Mouse (Mus musculus): Measurements from ENCODE around the gene Grwd1. TPM values are rescaled to one million over a fixed set of nuclear protein-coding genes. Genes with fewer than 3 reads are reported as not detected.
A peak's percentile ranks its signal among the peaks of the same experiment; 100 is the strongest.

The Grwd1 gene
- polyA plus RNA-seq, 1 experiment from 2014 or later = 44.0 TPM

- H3K9ac ChIP-seq (ENCODE audit: low read depth, low read length) = no peak overlapping the region
- no peak overlapping the region; the same call in 1 of the 2 replicates for H3K27ac ChIP-seq (ENCODE audit: low read depth, low read length)
- H3K27me3 ChIP-seq (replicated peaks; ENCODE audit: control insufficient read depth, insufficient read depth, low read length) = no peaks in the 10 kb centered on the region
- no peak overlapping the region for H3K4me2 ChIP-seq (ENCODE audit: low read length)
- peaks cover 60% of the 10 kb centered on the region for H3K36me3 ChIP-seq (ENCODE audit: control insufficient read depth, insufficient read depth, low read length)
- H3K4me1 ChIP-seq (ENCODE audit: control insufficient read depth, insufficient read depth, low read depth, low read length) = peaks cover 12% of the 10 kb centered on the region
- WGBS = 41% methylated on average over 11 of the region's 11 CpGs
- H3K4me3 ChIP-seq (ENCODE audit: low read length) = no peak overlapping the region
- no peak for ATAC-seq
- H3K9me3 ChIP-seq (ENCODE audit: control insufficient read depth, low read length) = no peaks in the 10 kb centered on the region
These were observed 22.3 kb downstream of the Grwd1 start for GRCm38 (mm10) chr7:45808471-45808870.

- Histone ChIP-seq H3K27ac (ENCODE audit: low read depth, low read length) (0 out of 2 replicates have a peak overlapping the region, but pooled peaks have one; percentile 19), H3K27me3 (replicated peaks; ENCODE audit: control insufficient read depth, insufficient read depth, low read length) (no peaks in the 10 kb centered on the region), H3K4me2 (ENCODE audit: low read length) (no peak overlapping the region), H3K9me3 (ENCODE audit: control insufficient read depth, low read length) (no peaks in the 10 kb centered on the region), H3K4me1 (ENCODE audit: control insufficient read depth, insufficient read depth, low read depth, low read length) (no peaks in the 10 kb centered on the region), H3K4me3 (ENCODE audit: low read length) (no peak overlapping the region), H3K9ac (ENCODE audit: low read depth, low read length) (no peak overlapping the region), H3K36me3 (ENCODE audit: control insufficient read depth, insufficient read depth, low read length) (peaks cover 53% of the 10 kb centered on the region)
- WGBS = 55% methylated on average over 5 of the region's 5 CpGs
- no peak for ATAC-seq
These were observed 24.8 kb downstream of the Grwd1 start for GRCm38 (mm10) chr7:45805941-45806340.

GRCm38 (mm10) chr7:45802551-45802950 lies 28.2 kb downstream of the Grwd1 start:
- Histone ChIP-seq H3K4me1 (ENCODE audit: control insufficient read depth, insufficient read depth, low read depth, low read length) (peaks cover 13% of the 10 kb centered on the region), H3K27ac (ENCODE audit: low read depth, low read length) (no peak overlapping the region), H3K36me3 (ENCODE audit: control insufficient read depth, insufficient read depth, low read length) (peaks cover 29% of the 10 kb centered on the region), H3K4me3 (ENCODE audit: low read length) (no peak overlapping the region), H3K27me3 (replicated peaks; ENCODE audit: control insufficient read depth, insufficient read depth, low read length) (no peaks in the 10 kb centered on the region), H3K4me2 (ENCODE audit: low read length) (no peak overlapping the region), H3K9me3 (ENCODE audit: control insufficient read depth, low read length) (no peaks in the 10 kb centered on the region), H3K9ac (ENCODE audit: low read depth, low read length) (no peak overlapping the region)
- ATAC-seq = no peak
- WGBS = 94% methylated on average over 6 of the region's 6 CpGs

GRCm38 (mm10) chr7:45801348-45801747 lies 29.4 kb downstream of the Grwd1 start:
- Histone ChIP-seq H3K27me3 (replicated peaks; ENCODE audit: control insufficient read depth, insufficient read depth, low read length) (no peaks in the 10 kb centered on the region), H3K4me1 (ENCODE audit: control insufficient read depth, insufficient read depth, low read depth, low read length) (peaks cover 20% of the 10 kb centered on the region), H3K9ac (ENCODE audit: low read depth, low read length) (no peak overlapping the region), H3K27ac (ENCODE audit: low read depth, low read length) (no peak overlapping the region), H3K9me3 (ENCODE audit: control insufficient read depth, low read length) (no peaks in the 10 kb centered on the region), H3K36me3 (ENCODE audit: control insufficient read depth, insufficient read depth, low read length) (peaks cover 22% of the 10 kb centered on the region), H3K4me2 (ENCODE audit: low read length) (no peak overlapping the region; the same call in 1 of the 2 replicates), H3K4me3 (ENCODE audit: low read length) (no peak overlapping the region)
- ATAC-seq = peak; percentile 56
- 3% methylated on average over 12 of the region's 12 CpGs for WGBS

- Histone ChIP-seq H3K27ac (ENCODE audit: low read depth, low read length) (no peak overlapping the region), H3K9me3 (ENCODE audit: control insufficient read depth, low read length) (no peaks in the 10 kb centered on the region), H3K4me1 (ENCODE audit: control insufficient read depth, insufficient read depth, low read depth, low read length) (peaks cover 20% of the 10 kb centered on the region), H3K4me2 (ENCODE audit: low read length) (no peak overlapping the region; the same call in 1 of the 2 replicates), H3K27me3 (replicated peaks; ENCODE audit: control insufficient read depth, insufficient read depth, low read length) (no peaks in the 10 kb centered on the region), H3K36me3 (ENCODE audit: control insufficient read depth, insufficient read depth, low read length) (peaks cover 26% of the 10 kb centered on the region), H3K9ac (ENCODE audit: low read depth, low read length) (no peak overlapping the region), H3K4me3 (ENCODE audit: low read length) (no peak overlapping the region)
- 27% methylated on average over 22 of the region's 25 CpGs for WGBS
- peak; percentile 28; the same call in 1 of the 2 replicates for ATAC-seq
These were observed 30.1 kb downstream of the Grwd1 start for GRCm38 (mm10) chr7:45800546-45801204.

- Histone ChIP-seq H3K4me3 (ENCODE audit: low read length) (no peak overlapping the region), H3K9me3 (ENCODE audit: control insufficient read depth, low read length) (no peaks in the 10 kb centered on the region), H3K36me3 (ENCODE audit: control insufficient read depth, insufficient read depth, low read length) (peaks cover 31% of the 10 kb centered on the region), H3K27ac (ENCODE audit: low read depth, low read length) (no peak overlapping the region), H3K27me3 (replicated peaks; ENCODE audit: control insufficient read depth, insufficient read depth, low read length) (no peaks in the 10 kb centered on the region), H3K4me1 (ENCODE audit: control insufficient read depth, insufficient read depth, low read depth, low read length) (peaks cover 20% of the 10 kb centered on the region), H3K9ac (ENCODE audit: low read depth, low read length) (no peak overlapping the region), H3K4me2 (ENCODE audit: low read length) (no peak overlapping the region)
- ATAC-seq = no peak
- 47% methylated on average over 7 of the region's 7 CpGs for WGBS
These were observed 30.7 kb downstream of the Grwd1 start for GRCm38 (mm10) chr7:45800001-45800400.

- H3K4me1 ChIP-seq (ENCODE audit: control insufficient read depth, insufficient read depth, low read depth, low read length) = peaks cover 20% of the 10 kb centered on the region
- no peak overlapping the region for H3K9ac ChIP-seq (ENCODE audit: low read depth, low read length)
- no peak for ATAC-seq
- H3K36me3 ChIP-seq (ENCODE audit: control insufficient read depth, insufficient read depth, low read length) = peaks cover 40% of the 10 kb centered on the region
- H3K27ac ChIP-seq (ENCODE audit: low read depth, low read length) = no peak overlapping the region
- no peaks in the 10 kb centered on the region for H3K9me3 ChIP-seq (ENCODE audit: control insufficient read depth, low read length)
- no peak overlapping the region for H3K4me2 ChIP-seq (ENCODE audit: low read length)
- 54% methylated on average over 7 of the region's 7 CpGs for WGBS
- no peak overlapping the region for H3K4me3 ChIP-seq (ENCODE audit: low read length)
- H3K27me3 ChIP-seq (replicated peaks; ENCODE audit: control insufficient read depth, insufficient read depth, low read length) = no peaks in the 10 kb centered on the region
These were observed 31.8 kb downstream of the Grwd1 start for GRCm38 (mm10) chr7:45798931-45799330.

GRCm38 (mm10) chr7:45798511-45798836 lies 32.3 kb downstream of the Grwd1 start:
- no peak overlapping the region for H3K27ac ChIP-seq (ENCODE audit: low read depth, low read length)
- peak overlapping the region; percentile 54 for H3K4me2 ChIP-seq (ENCODE audit: low read length)
- H3K4me3 ChIP-seq (ENCODE audit: low read length) = peak overlapping the region; percentile 25; the same call in 1 of the 2 replicates
- H3K36me3 ChIP-seq (ENCODE audit: control insufficient read depth, insufficient read depth, low read length) = peaks cover 45% of the 10 kb centered on the region
- H3K9ac ChIP-seq (ENCODE audit: low read depth, low read length) = peak overlapping the region; percentile 63
- no peaks in the 10 kb centered on the region for H3K9me3 ChIP-seq (ENCODE audit: control insufficient read depth, low read length)
- 4% methylated on average over 19 of the region's 19 CpGs for WGBS
- H3K27me3 ChIP-seq (replicated peaks; ENCODE audit: control insufficient read depth, insufficient read depth, low read length) = no peaks in the 10 kb centered on the region
- ATAC-seq = no peak
- H3K4me1 ChIP-seq (ENCODE audit: control insufficient read depth, insufficient read depth, low read depth, low read length) = peaks cover 20% of the 10 kb centered on the region

- peaks cover 50% of the 10 kb centered on the region for H3K36me3 ChIP-seq (ENCODE audit: control insufficient read depth, insufficient read depth, low read length)
- no peak for ATAC-seq
These were observed 32.9 kb downstream of the Grwd1 start for GRCm38 (mm10) chr7:45797661-45798510.

More at GRCm38 (mm10) chr7:45797661-45798510, 32.9 kb downstream of the Grwd1 start:
- H3K4me1 ChIP-seq (ENCODE audit: control insufficient read depth, insufficient read depth, low read depth, low read length) = peaks cover 20% of the 10 kb centered on the region
- H3K4me3 ChIP-seq (ENCODE audit: low read length) = peak overlapping the region; percentile 25
- H3K4me2 ChIP-seq (ENCODE audit: low read length) = peak overlapping the region; percentile 54
- H3K9me3 ChIP-seq (ENCODE audit: control insufficient read depth, low read length) = no peaks in the 10 kb centered on the region
- peak overlapping the region; percentile 63 for H3K9ac ChIP-seq (ENCODE audit: low read depth, low read length)
- no peaks in the 10 kb centered on the region for H3K27me3 ChIP-seq (replicated peaks; ENCODE audit: control insufficient read depth, insufficient read depth, low read length)
- no peak overlapping the region for H3K27ac ChIP-seq (ENCODE audit: low read depth, low read length)
- 2% methylated on average over 57 of the region's 60 CpGs for WGBS
